Mouse (Mus musculus) midbrain, embryonic 13.5 days (tissue): Measurements from ENCODE around the gene Ndufa4l2. TPM values are rescaled to one million over a fixed set of nuclear protein-coding genes. Genes with fewer than 3 reads are reported as not detected.

Experiments used
- ATAC-seq: fragments of 200-750 bp; cut with Nextera tagmentation; 2 replicates; pipeline ENCODE4 v1.8.0; 2017; ENCODE audit warnings: mild to moderate bottlenecking, moderate TSS enrichment, moderate library complexity
- H3K27ac ChIP-seq: fragments of 300-500 bp; sonication (generic); 2 replicates; pipeline ENCODE4 v1.5.1; 2015; ENCODE audit warnings: inconsistent platforms, mild to moderate bottlenecking, moderate library complexity
- H3K27me3 ChIP-seq: fragments of 300-500 bp; sonication (generic); 2 replicates; pipeline ENCODE4 v1.6.1; 2015; ENCODE audit warnings: mild to moderate bottlenecking, inconsistent platforms
- H3K36me3 ChIP-seq: fragments of 300-500 bp; sonication (generic); 2 replicates; pipeline ENCODE4 v1.6.1; 2015; ENCODE audit warnings: mild to moderate bottlenecking, inconsistent platforms
- H3K4me1 ChIP-seq: fragments of 300-500 bp; sonication (generic); replicated peaks from 2 replicates; pipeline ENCODE4 v1.6.1; 2015; ENCODE audit warnings: inconsistent platforms
- H3K4me2 ChIP-seq: fragments of 300-500 bp; sonication (generic); replicated peaks from 2 replicates; pipeline ENCODE4 v1.6.1; 2015; ENCODE audit warnings: moderate library complexity, mild to moderate bottlenecking, inconsistent platforms
- H3K4me3 ChIP-seq: fragments of 300-500 bp; sonication (generic); replicated peaks from 2 replicates; pipeline ENCODE4 v1.5.1; 2015; ENCODE audit warnings: mild to moderate bottlenecking, inconsistent platforms
- H3K9ac ChIP-seq: fragments of 300-500 bp; sonication (generic); replicated peaks from 2 replicates; pipeline ENCODE4 v1.6.1; 2015; ENCODE audit warnings: mild to moderate bottlenecking, inconsistent platforms
- H3K9me3 ChIP-seq: fragments of 300-500 bp; sonication (generic); 2 replicates; pipeline ENCODE4 v1.6.1; 2016; ENCODE audit warnings: mild to moderate bottlenecking, inconsistent platforms
- WGBS: fragments of 180-500 bp; shearing (Covaris S2); methylation state at CpG from one replicate; pipeline ENCODE4 v1.1.7; 2015; 5-methylcytosine and 5-hydroxymethylcytosine counted together
- polyA plus RNA-seq: library from polyadenylated mRNA; unstranded; fragments of >200 nt; fragmentation: Nextera tagmentation; extraction: Ambion mirVana; gene quantifications from 2 replicates; pipeline ENCODE4 v1.2.1, GENCODE M21; 2015

Ndufa4l2 gene
- polyA plus RNA-seq, 1 experiment from 2014 or later, result 11.5 TPM

- Histone ChIP-seq H3K4me2 (no peak overlapping the region), H3K4me3 (no peak overlapping the region), H3K9ac (no peak overlapping the region), H3K9me3 (no peaks in the 10 kb centered on the region), H3K27me3 (no peaks in the 10 kb centered on the region), H3K27ac (no peak overlapping the region), H3K4me1 (no peaks in the 10 kb centered on the region), H3K36me3 (peaks cover 100% of the 10 kb centered on the region)
- 90% methylated on average over 17 of the region's 17 CpGs for WGBS
- ATAC-seq, result no peak
Measured at GRCm38 (mm10) chr10:127549892-127550291, 35.1 kb downstream of the Ndufa4l2 start.

- no peaks in the 10 kb centered on the region for H3K27me3 ChIP-seq
- H3K4me1 ChIP-seq, result no peaks in the 10 kb centered on the region
- ATAC-seq, result peak; percentile 24; the same call in 1 of the 2 replicates
- H3K9me3 ChIP-seq, result no peaks in the 10 kb centered on the region
- H3K36me3 ChIP-seq, result peaks cover 100% of the 10 kb centered on the region
- no peak overlapping the region for H3K9ac ChIP-seq
- no peak overlapping the region for H3K27ac ChIP-seq
- WGBS, result 63% methylated on average over 18 of the region's 18 CpGs
- H3K4me2 ChIP-seq, result no peak overlapping the region
- no peak overlapping the region for H3K4me3 ChIP-seq
Measured at GRCm38 (mm10) chr10:127555703-127556102, 40.9 kb downstream of the Ndufa4l2 start.

- 90% methylated on average over 13 of the region's 13 CpGs for WGBS
- Histone ChIP-seq H3K4me1 (no peaks in the 10 kb centered on the region), H3K4me3 (no peak overlapping the region), H3K4me2 (no peak overlapping the region), H3K36me3 (peaks cover 100% of the 10 kb centered on the region), H3K9me3 (no peaks in the 10 kb centered on the region), H3K27me3 (no peaks in the 10 kb centered on the region), H3K9ac (no peak overlapping the region), H3K27ac (no peak overlapping the region)
- ATAC-seq, result no peak
Measured at GRCm38 (mm10) chr10:127557397-127557796, 42.6 kb downstream of the Ndufa4l2 start.

- Histone ChIP-seq H3K27me3 (no peaks in the 10 kb centered on the region), H3K4me3 (no peak overlapping the region), H3K36me3 (peaks cover 96% of the 10 kb centered on the region), H3K4me1 (no peaks in the 10 kb centered on the region), H3K27ac (no peak overlapping the region), H3K4me2 (no peak overlapping the region), H3K9me3 (no peaks in the 10 kb centered on the region), H3K9ac (no peak overlapping the region)
- no peak for ATAC-seq
Measured at GRCm38 (mm10) chr10:127561145-127561544, 46.4 kb downstream of the Ndufa4l2 start.

GRCm38 (mm10) chr10:127563840-127564239, 49.1 kb downstream of the Ndufa4l2 start:
- Histone ChIP-seq H3K9me3 (no peaks in the 10 kb centered on the region), H3K4me1 (no peaks in the 10 kb centered on the region), H3K27me3 (no peaks in the 10 kb centered on the region), H3K36me3 (peaks cover 93% of the 10 kb centered on the region), H3K27ac (no peak overlapping the region), H3K9ac (no peak overlapping the region), H3K4me3 (no peak overlapping the region), H3K4me2 (no peak overlapping the region)
- no peak for ATAC-seq
- 87% methylated on average over 8 of the region's 8 CpGs for WGBS

GRCm38 (mm10) chr10:127564301-127564700, 49.5 kb downstream of the Ndufa4l2 start:
- peaks cover 93% of the 10 kb centered on the region for H3K36me3 ChIP-seq
- no peaks in the 10 kb centered on the region for H3K9me3 ChIP-seq
- H3K9ac ChIP-seq, result no peak overlapping the region
- no peak overlapping the region for H3K4me3 ChIP-seq
- no peak overlapping the region for H3K27ac ChIP-seq
- H3K4me2 ChIP-seq, result no peak overlapping the region
- ATAC-seq, result 0 out of 2 replicates have a peak, but pooled peaks have one; percentile 34
- 61% methylated on average over 13 of the region's 13 CpGs for WGBS
- no peaks in the 10 kb centered on the region for H3K4me1 ChIP-seq
- no peaks in the 10 kb centered on the region for H3K27me3 ChIP-seq

Other genes starting within 250 kb of the Ndufa4l2 start
- gene Dctn2, start 248.6 kb upstream of the Ndufa4l2 start, polyA plus RNA-seq, result 310 TPM in 2 replicates
- 16.0 and 16.5 TPM in 2 replicates for gene Mbd6, start 225.9 kb upstream of the Ndufa4l2 start, polyA plus RNA-seq
- gene Mars, start 203.2 kb upstream of the Ndufa4l2 start, polyA plus RNA-seq, result 122 and 127 TPM in 2 replicates
- gene Arhgap9, start 193.0 kb upstream of the Ndufa4l2 start, polyA plus RNA-seq, result 0.77 and 1.4 TPM in 2 replicates
- gene Gli1, start 173.0 kb upstream of the Ndufa4l2 start, polyA plus RNA-seq, result 1.3 and 1.5 TPM in 2 replicates
- 0.04 TPM in 1 of 2 replicates, not detected in the other for gene Inhbe, start 160.6 kb upstream of the Ndufa4l2 start, polyA plus RNA-seq
- not detected in 2 replicates for gene Inhbc, start 144.5 kb upstream of the Ndufa4l2 start, polyA plus RNA-seq
- gene R3hdm2, start 134.6 kb upstream of the Ndufa4l2 start, polyA plus RNA-seq, result 35.0 and 36.1 TPM in 2 replicates
- 1.6 and 2.3 TPM in 2 replicates for gene Stac3, start 13.3 kb upstream of the Ndufa4l2 start, polyA plus RNA-seq
- gene Shmt2, start 7.5 kb downstream of the Ndufa4l2 start, polyA plus RNA-seq, result 54.3 and 56.2 TPM in 2 replicates
- gene Nxph4, start 19.6 kb downstream of the Ndufa4l2 start, polyA plus RNA-seq, result 78.8 and 83.9 TPM in 2 replicates
- 98.2 and 99.4 TPM in 2 replicates for gene Lrp1, start 106.2 kb downstream of the Ndufa4l2 start, polyA plus RNA-seq
- 3.8 and 4.3 TPM in 2 replicates for gene Stat6, start 128.0 kb downstream of the Ndufa4l2 start, polyA plus RNA-seq
- gene Nemp1, start 151.9 kb downstream of the Ndufa4l2 start, polyA plus RNA-seq, result 4.6 and 4.8 TPM in 2 replicates
- 1.2 and 1.8 TPM in 2 replicates for gene Nab2, start 153.6 kb downstream of the Ndufa4l2 start, polyA plus RNA-seq
- gene Myo1a, start 190.2 kb downstream of the Ndufa4l2 start, polyA plus RNA-seq, result 0.28 and 0.53 TPM in 2 replicates
- gene Tac2, start 209.5 kb downstream of the Ndufa4l2 start, polyA plus RNA-seq, result not detected in 2 replicates
- gene Zbtb39, start 224.6 kb downstream of the Ndufa4l2 start, polyA plus RNA-seq, result 5.1 and 5.3 TPM in 2 replicates
- 0.39 and 0.52 TPM in 2 replicates for gene Gpr182, start 236.8 kb downstream of the Ndufa4l2 start, polyA plus RNA-seq
- 0.04 TPM in 1 of 2 replicates, not detected in the other for gene Rdh1, start 244.8 kb downstream of the Ndufa4l2 start, polyA plus RNA-seq
- not detected in 2 replicates for gene Rdh16f1, start 244.8 kb downstream of the Ndufa4l2 start, polyA plus RNA-seq